Mouse (Mus musculus): ENCODE results near the gene Cd93.

The Cd93 gene

DNA sequence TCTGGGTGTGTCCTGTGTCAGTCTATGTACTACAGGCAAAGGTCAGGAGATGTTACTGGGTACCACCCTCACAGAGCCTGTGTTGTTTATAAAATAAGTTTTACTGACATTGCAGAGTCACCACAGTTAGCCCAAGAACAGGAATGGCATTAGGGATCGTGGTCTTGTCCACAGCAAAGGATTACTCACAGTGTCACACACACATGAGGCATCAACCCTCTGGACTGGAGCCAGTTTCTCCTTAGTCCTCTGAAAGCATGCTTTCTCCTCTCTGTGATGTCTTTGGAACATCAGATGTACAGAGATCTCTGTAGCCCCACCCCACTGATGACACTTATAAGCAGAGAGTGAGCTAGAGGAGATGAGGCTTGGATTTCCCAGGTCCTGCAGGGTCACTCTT, 41.1 kb downstream of the Cd93 start:
- no peak for DNase-seq (ENCODE audit: low spot score in 2 of 2)

DNA sequence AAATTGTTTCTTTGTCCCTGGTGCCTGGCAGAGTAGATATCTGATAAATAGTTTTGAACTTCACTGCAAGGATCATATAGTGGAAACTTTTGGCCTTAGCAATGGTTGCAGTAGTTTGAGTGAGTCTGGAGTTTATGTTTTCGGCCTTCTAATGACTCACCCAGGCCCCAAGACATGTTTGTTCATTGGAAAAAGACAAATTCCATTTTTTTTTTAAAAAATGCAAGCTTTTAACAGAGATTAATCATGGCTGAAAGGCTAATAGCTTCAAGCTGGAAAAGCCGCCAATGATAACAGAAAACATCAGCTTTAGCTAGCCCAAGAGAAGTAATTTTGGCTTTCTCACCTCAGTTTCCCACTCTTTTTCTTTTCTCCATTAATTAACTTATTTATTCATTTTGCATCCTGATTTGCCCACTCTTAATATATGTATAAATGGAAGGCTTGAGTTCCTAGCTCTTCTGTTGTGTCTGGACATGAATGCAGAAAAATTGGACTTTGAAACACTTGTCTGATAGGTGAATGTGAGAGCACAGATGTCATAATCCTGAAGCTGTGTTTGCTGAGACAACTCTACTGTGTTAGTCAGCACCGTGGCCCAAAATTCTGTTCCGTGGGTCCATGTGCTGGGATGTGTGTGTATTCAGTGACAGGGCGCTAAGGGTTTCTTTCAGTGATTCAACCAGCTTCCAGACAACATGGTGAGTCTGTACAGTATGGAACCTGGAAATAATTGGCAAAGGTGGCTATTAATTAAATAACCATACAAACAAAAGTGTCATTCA, 44.3 kb downstream of the Cd93 start:
- DNase-seq (ENCODE audit: low spot score in 2 of 2): no peak

DNA sequence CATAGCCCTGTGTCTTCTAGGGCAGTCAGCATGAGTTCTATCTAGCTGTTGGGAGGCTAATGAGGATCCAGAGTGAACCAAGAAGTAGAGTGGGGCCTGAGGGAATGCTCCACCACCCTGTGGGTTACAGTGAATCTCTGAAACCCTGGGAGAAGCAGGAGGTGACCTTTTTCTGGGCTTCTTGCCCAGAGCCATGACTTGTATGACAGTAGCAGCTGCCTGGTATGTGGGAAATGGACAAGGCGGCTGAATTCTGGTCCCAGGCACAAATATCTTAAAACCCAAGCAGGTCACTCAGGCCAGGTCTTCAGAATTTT, 45.6 kb downstream of the Cd93 start:
- no peak for DNase-seq (ENCODE audit: low spot score in 2 of 2)

DNA sequence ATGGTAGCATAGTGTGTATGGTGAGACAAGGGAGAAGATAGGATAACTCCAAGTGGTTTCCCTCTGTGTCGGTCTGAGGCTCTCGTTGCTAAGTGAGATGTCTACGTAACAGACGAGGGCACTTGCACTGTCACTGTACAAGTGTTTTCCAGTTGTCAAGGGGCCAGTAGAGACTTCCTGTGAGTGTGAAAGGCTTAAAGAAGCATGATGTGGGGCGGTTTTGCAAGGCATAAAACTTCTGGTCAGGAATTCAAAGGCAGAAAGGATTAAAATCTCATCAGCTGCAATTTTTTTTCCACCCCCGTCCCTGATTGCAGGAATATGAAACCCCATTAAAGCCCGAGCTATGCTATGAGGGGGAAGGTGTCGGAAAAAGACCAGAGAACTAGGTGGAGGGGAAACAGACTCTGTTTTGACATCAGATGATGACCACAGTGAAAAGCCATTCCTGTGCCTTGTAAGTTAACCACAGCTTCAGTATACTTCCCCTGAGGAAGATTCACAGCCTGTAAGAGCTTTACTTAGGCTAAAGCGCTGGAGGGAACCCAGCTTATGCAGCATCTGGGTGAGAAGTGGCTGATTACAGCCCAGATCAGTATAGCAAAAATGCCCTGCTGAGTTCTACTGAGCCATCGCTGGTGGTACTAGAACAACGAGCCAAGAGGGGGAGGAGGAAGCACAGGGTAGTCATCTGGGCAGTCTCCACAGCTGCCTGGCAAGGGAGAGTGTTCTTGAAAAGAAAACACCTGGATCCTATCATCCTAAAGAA, 46.2 kb downstream of the Cd93 start:
- no peak for DNase-seq (ENCODE audit: low spot score in 2 of 2)

DNA sequence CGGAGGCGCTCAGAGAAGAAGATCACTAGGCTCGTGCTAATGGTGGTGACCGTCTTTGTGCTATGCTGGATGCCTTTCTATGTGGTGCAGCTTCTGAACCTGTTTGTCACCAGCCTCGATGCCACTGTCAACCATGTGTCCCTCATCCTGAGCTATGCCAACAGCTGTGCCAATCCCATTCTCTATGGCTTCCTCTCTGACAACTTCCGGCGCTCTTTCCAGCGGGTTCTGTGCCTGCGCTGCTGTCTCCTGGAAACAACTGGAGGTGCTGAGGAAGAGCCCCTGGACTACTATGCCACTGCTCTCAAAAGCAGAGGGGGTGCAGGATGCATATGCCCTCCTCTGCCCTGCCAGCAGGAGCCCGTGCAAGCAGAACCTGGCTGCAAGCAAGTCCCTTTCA, 47.2 kb downstream of the Cd93 start:
- DNase-seq (ENCODE audit: low spot score in 2 of 2): no peak

DNA sequence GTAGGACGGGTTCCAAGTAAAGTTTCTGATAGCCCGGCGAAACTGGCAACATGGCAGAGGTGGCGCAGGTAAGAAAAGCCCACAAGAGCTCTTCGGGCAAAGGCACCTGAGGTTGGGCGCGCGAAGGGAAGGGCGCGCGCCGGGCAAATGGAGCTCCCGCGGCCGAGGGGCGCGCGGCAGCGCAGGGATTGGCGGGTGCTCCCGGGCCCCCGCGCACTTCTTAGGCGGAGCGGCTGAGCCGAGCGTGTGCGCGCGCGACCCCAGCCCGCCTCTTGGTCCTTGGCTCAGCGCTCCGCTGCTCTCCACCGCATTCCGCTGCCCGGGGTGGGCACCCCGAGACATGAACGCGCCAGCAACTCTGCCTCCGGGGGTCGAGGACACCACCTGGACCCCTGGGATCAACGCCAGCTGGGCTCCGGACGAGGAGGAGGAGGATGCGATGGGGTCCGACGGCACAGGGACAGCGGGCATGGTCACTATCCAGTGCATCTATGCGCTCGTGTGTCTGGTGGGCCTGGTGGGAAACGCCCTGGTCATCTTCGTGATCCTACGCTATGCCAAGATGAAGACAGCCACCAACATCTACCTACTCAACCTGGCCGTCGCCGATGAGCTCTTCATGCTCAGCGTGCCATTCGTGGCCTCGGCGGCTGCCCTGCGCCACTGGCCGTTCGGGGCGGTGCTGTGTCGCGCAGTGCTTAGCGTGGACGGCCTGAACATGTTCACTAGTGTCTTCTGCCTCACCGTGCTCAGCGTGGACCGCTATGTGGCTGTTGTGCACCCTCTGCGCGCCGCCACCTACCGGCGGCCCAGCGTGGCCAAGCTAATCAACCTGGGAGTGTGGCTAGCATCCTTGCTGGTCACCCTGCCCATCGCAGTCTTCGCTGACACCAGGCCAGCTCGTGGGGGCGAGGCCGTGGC, 48.0 kb downstream of the Cd93 start, which contains the start of gene Sstr4:
Sstr4 (plus strand) TSS at position 214 of the 921 bp plus-strand sequence.
- DNase-seq (ENCODE audit: low spot score in 2 of 2): peak; percentile 53 to 60

DNA sequence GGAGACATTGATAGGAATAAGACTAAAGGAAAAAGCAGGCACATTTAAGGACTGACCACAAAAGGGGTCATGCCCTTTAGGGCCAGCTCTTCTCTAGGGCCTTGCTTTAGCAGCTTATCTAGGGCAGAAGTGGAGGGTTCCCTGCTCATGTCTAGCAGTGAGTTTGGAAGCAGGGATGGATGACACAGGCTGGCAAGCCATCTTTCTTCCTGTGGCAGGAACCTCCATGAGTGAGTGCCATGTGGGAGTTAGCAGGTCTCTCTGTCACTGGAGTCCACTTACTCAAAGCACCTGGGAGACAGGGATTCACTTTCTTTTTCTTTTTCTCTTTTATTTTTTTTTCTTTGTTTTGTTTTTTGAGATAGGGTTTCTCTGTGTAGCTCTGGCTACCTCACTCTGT, 49.5 kb downstream of the Cd93 start:
- no peak for DNase-seq (ENCODE audit: low spot score in 2 of 2)

DNA sequence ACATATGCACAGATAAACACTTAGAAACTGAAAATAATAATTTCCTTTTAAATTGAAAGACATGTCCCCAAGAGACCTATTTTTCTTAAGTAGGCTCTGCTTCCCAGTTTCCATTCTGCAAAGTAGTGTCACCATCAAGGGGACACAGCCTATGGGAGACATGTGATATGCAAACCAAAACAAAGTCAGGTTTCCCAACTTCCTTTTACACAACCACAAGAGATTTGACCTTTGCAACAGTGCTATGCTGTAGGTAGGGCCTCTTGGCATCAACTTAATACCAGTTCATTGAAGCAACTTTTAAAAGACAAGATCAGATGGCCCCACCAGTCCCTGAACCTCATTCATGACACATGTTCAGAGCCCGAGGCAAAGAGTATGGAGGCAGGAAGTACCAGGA, 50.2 kb downstream of the Cd93 start:
- DNase-seq (ENCODE audit: low spot score in 2 of 2): no peak

DNA sequence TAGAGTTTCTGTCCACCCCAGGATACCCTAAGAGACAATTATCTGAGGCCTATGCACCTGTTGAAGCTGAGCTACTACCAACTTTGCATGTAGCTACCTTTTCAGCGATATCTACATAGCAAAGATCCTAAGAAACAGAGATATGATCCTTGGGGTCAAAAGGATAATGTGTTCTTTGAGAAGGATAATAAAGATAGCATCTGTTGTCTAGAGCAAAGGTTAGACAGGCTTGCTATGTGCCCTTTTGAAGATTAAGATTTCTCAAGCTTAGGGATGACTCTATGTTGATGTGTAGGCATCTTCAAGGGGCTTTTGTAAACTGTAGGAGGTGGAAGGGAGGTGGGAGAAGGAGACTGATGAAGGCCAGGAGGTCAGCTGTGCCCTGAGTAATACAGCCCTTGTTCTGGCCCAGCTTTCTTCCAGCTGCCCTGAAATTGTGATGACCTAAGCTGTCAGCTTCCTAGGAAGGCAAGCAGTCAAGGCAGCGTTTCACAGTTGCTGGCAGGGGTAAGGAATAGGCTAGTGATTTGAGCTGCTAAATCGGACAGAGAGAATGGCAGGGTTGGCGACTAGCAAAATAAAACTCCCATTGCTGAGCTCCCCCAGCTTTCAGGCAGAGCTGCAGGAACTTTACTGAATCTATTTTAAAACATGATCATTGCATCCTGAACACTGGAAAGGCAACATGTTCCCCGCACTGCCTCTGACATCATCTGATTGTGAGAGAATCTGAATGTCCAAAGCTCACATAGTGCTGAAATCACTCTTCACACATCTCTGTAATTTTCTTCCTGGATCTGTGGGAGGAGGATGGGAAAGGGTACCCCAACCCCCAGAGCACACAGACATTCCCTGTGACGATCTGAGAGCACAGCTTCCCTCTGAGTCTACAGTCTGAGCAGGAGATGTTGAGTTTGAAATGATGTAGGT, 55.4 kb downstream of the Cd93 start:
- no peak for DNase-seq (ENCODE audit: low spot score in 2 of 2)

DNA sequence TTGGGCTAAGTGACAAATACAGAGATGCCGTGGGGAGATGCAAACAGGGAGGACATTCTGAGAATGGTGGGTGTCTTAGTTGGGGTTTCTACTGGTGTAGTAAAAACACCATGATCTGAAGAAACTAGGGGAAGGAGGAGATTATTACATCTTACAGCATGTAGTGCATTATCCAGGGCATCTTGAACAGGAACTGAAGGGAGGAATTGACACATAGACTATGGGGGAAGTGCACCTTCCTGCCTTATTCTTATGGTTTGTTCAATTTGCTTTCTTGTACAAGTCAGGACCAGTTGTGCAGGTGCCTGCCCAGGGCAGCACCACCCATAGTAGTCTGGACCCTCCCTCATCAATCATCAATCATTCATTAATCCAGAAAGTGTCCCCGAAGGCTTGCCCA, 56.4 kb downstream of the Cd93 start:
- DNase-seq (ENCODE audit: low spot score in 2 of 2): no peak

Measured in frontal cortex, postnatal 10 days (tissue).